13 mouse cellular contexts compared by ENCODE assay signal in the genomic region with DNA sequence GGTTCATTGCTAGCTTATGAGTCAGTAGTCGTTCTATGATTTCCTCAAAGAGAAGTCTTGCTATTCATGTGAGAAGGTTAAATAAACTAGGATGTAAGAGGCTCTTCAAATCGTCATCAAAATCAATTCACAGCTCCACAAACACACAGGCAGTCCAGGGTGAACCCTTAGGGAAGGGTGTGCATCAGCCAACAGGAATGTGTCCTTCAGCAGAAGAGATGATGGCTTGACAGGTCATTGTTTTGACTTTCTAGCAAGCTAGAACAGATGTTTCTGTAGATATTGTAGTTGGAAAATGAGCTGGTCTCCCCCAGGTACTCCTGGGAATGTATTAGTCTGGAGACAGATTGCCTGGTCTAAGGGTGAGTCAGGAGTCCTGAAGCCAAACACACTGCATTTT.
"Had no signal": no experiment of that assay in that cellular context is flagged by ENCODE, and none has a peak within 500 bp of the region (broad histone marks: within the 10 kb centered on the region; RNA-seq: fewer than 3 reads in every experiment).

No protein-coding gene starts in this region.

- ATAC-seq: liver, embryonic 12.5 days; midbrain, embryonic 13.5 days had no signal

- H3K27ac ChIP-seq: limb, embryonic 15.5 days; liver, embryonic 12.5 days; midbrain, embryonic 13.5 days; neural tube, embryonic 15.5 days had no signal

- H3K4me1 ChIP-seq: limb, embryonic 15.5 days; liver, embryonic 12.5 days; midbrain, embryonic 13.5 days; neural tube, embryonic 15.5 days had no signal

- H3K4me3 ChIP-seq: limb, embryonic 15.5 days; liver, embryonic 12.5 days; midbrain, embryonic 13.5 days; myocyte; neural tube, embryonic 15.5 days had no signal

- DNase-seq: kidney, adult 8-10 months; kidney, postnatal 25 days; layer of hippocampus, adult 9-11 months; layer of hippocampus, postnatal 36 days; lung, embryonic 14.5 days; spleen, adult 18-20 months; thymus, adult 2 months; thymus, postnatal 25 days had no signal
